20 mouse cellular contexts compared by ENCODE assay signal in genomic region chr1:137802119-137802518, GRCm38 (mm10).
DNase-seq lines count a peak whose midpoint lies in the region; ATAC-seq lines count a peak whose summit lies in the region.
"Had no signal": no experiment of that assay in that cellular context is flagged by ENCODE, and none has a peak within 500 bp of the region (broad histone marks: within the 10 kb centered on the region; RNA-seq: fewer than 3 reads in every experiment).

No protein-coding gene starts in this region.

- no peak overlapping the region for H3K4me2 ChIP-seq in heart, embryonic 11.5 days
- no peak overlapping the region for H3K4me2 ChIP-seq in heart, embryonic 15.5 days
- H3K4me2 ChIP-seq in lung, embryonic 16.5 days (ENCODE audit: low read depth, low read length) = no peak overlapping the region
- H3K4me2 ChIP-seq: embryonic facial prominence, embryonic 13.5 days; forebrain, embryonic 13.5 days; hindbrain, embryonic 14.5 days; intestine, embryonic 15.5 days had no signal

- no peak overlapping the region for H3K9ac ChIP-seq in heart, embryonic 11.5 days (ENCODE audit: low read depth, low read length)
- no peak overlapping the region for H3K9ac ChIP-seq in heart, embryonic 15.5 days
- H3K9ac ChIP-seq in lung, embryonic 16.5 days (ENCODE audit: low read length) = no peak overlapping the region
- H3K9ac ChIP-seq: embryonic facial prominence, embryonic 13.5 days; forebrain, embryonic 13.5 days; hindbrain, embryonic 14.5 days; intestine, embryonic 15.5 days had no signal

- H3K27ac ChIP-seq in heart, embryonic 11.5 days (ENCODE audit: low read depth, low read length) = 0 out of 2 replicates have a peak overlapping the region, but pooled peaks have one; percentile 41
- H3K27ac ChIP-seq in heart, embryonic 15.5 days = peak overlapping the region; percentile 60
- H3K27ac ChIP-seq in lung, embryonic 16.5 days (ENCODE audit: low read length) = no peak overlapping the region
- H3K27ac ChIP-seq: embryonic facial prominence, embryonic 13.5 days; forebrain, embryonic 13.5 days; gastrocnemius, adult 2 months; hindbrain, embryonic 10.5 days; hindbrain, embryonic 14.5 days; intestine, embryonic 15.5 days had no signal

- H3K27me3 ChIP-seq in heart, embryonic 11.5 days (ENCODE audit: control insufficient read depth, insufficient read depth, low read length) = no peaks in the 10 kb centered on the region
- H3K27me3 ChIP-seq in heart, embryonic 15.5 days = no peaks in the 10 kb centered on the region
- no peaks in the 10 kb centered on the region for H3K27me3 ChIP-seq in lung, embryonic 16.5 days (ENCODE audit: control insufficient read depth, insufficient read depth, low read depth, low read length)
- H3K27me3 ChIP-seq: embryonic facial prominence, embryonic 13.5 days; forebrain, embryonic 13.5 days; intestine, embryonic 15.5 days had no signal

- no peaks in the 10 kb centered on the region for H3K9me3 ChIP-seq in heart, embryonic 11.5 days (replicated peaks; ENCODE audit: control insufficient read depth, low read length)
- no peaks in the 10 kb centered on the region for H3K9me3 ChIP-seq in heart, embryonic 15.5 days (replicated peaks)
- no peaks in the 10 kb centered on the region for H3K9me3 ChIP-seq in lung, embryonic 16.5 days (ENCODE audit: control insufficient read depth, low read length)
- H3K9me3 ChIP-seq: embryonic facial prominence, embryonic 13.5 days; forebrain, embryonic 13.5 days; hindbrain, embryonic 10.5 days; intestine, embryonic 15.5 days had no signal

- intact Hi-C loops in heart, postnatal 25 days (cut with DNase I) = no loop called here

- no peaks in the 10 kb centered on the region for H3K36me3 ChIP-seq in heart, embryonic 11.5 days (ENCODE audit: control insufficient read depth, insufficient read depth, low read length)
- H3K36me3 ChIP-seq in heart, embryonic 15.5 days = no peaks in the 10 kb centered on the region
- H3K36me3 ChIP-seq in lung, embryonic 16.5 days (ENCODE audit: control insufficient read depth, insufficient read depth, low read length) = no peaks in the 10 kb centered on the region
- H3K36me3 ChIP-seq: embryonic facial prominence, embryonic 13.5 days; hindbrain, embryonic 10.5 days; intestine, embryonic 15.5 days had no signal

- ATAC-seq in heart, embryonic 11.5 days (replicated peaks; ENCODE audit: insufficient number of reproducible peaks, low FRiP score, low TSS enrichment) = 0 out of 2 replicates have a peak, but pooled peaks have one; percentile 59
- ATAC-seq in heart, embryonic 15.5 days (replicated peaks; ENCODE audit: insufficient number of reproducible peaks, insufficient read depth, low FRiP score, low read depth) = no peak; the same call in 1 of the 2 replicates
- ATAC-seq in lung, embryonic 16.5 days (ENCODE audit: low read depth) = peak; percentile 57; the same call in 1 of the 2 replicates
- no peak for ATAC-seq in megakaryocyte-erythroid progenitor cell, adult 5-6 weeks (replicated peaks; ENCODE audit: low FRiP score, low TSS enrichment, poor library complexity, severe bottlenecking)
- ATAC-seq: forebrain, embryonic 13.5 days; intestine, embryonic 15.5 days had no signal

- peaks cover 5% of the 10 kb centered on the region for H3K4me1 ChIP-seq in heart, embryonic 11.5 days (ENCODE audit: control insufficient read depth, insufficient read depth, low read length)
- peaks cover 11% of the 10 kb centered on the region for H3K4me1 ChIP-seq in heart, embryonic 15.5 days (replicated peaks)
- H3K4me1 ChIP-seq in lung, embryonic 16.5 days (replicated peaks; ENCODE audit: control insufficient read depth, insufficient read depth, low read length) = no peaks in the 10 kb centered on the region
- H3K4me1 ChIP-seq: embryonic facial prominence, embryonic 13.5 days; forebrain, embryonic 13.5 days; hindbrain, embryonic 10.5 days; intestine, embryonic 15.5 days had no signal

- no peak for DNase-seq in heart, postnatal 25 days (ENCODE audit: low spot score)
- DNase-seq in heart, postnatal 4 days = no peak
- no peak for DNase-seq in lung, postnatal 4 days
- DNase-seq in Muller cell, postnatal 12 days (ENCODE audit: inconsistent ontology term) = peak; percentile 26
- DNase-seq: adrenal gland, postnatal 10 days; cerebellum, adult 11 months; cerebellum, adult 8-10 months; cerebellum, postnatal 14 days; gastrocnemius, adult 2 months; gastrocnemius, postnatal 25 days; kidney, adult 18-20 months had no signal

- no peak overlapping the region for H3K4me3 ChIP-seq in heart, embryonic 11.5 days (ENCODE audit: low read depth, low read length)
- no peak overlapping the region for H3K4me3 ChIP-seq in heart, embryonic 15.5 days
- H3K4me3 ChIP-seq in lung, embryonic 16.5 days (ENCODE audit: low read length) = no peak overlapping the region
- H3K4me3 ChIP-seq: embryonic facial prominence, embryonic 13.5 days; forebrain, embryonic 13.5 days; gastrocnemius, adult 2 months; hindbrain, embryonic 10.5 days; intestine, embryonic 15.5 days had no signal

- WGBS in heart, embryonic 11.5 days (ENCODE audit: insufficient replicate concordance) = 39% methylated on average over 4 of the region's 4 CpGs
- WGBS in heart, embryonic 15.5 days = 29% methylated on average over 4 of the region's 4 CpGs
- WGBS in lung, embryonic 16.5 days = 43% methylated on average over 4 of the region's 4 CpGs

Comparison
In these comparisons a context has a peak if more than half of its experiments do, and no peak if none do; other contexts are left out.
1. ATAC-seq: peak in heart, embryonic 11.5 days (single experiment) and lung, embryonic 16.5 days (single experiment); none in heart, embryonic 15.5 days (single experiment) and megakaryocyte-erythroid progenitor cell, adult 5-6 weeks (single experiment).